Mouse (Mus musculus) CH12.LX (cell line): ENCODE data around the gene Olfr616. TPM values are rescaled to one million over a fixed set of nuclear protein-coding genes. Genes with fewer than 3 reads are reported as not detected.

ENCODE experiments used
- DNase-seq: peaks from one replicate; pipeline ENCODE4 v3.0.0-alpha.2; 2013; ENCODE audit errors: extremely low read depth
- H3K27ac ChIP-seq: 2 replicates; pipeline ENCODE4 v1.5.1; 2012; ENCODE audit warnings: low read depth, mild to moderate bottlenecking, control low read depth, moderate library complexity; ENCODE audit not compliant: insufficient read depth
- H3K27me3 ChIP-seq: replicated peaks from 2 replicates; pipeline ENCODE3; 2012; ENCODE audit warnings: inconsistent platforms
- H3K36me3 ChIP-seq, 2 experiments: replicated peaks in 1 of 2; 2 replicates each; pipeline versions ENCODE3 to v1.6.1; 2012; ENCODE audit warnings: inconsistent platforms in 1 of 2, low read length in 1 of 2, mild to moderate bottlenecking in 1 of 2, mixed read lengths in 1 of 2, moderate library complexity in 1 of 2; ENCODE audit not compliant: control insufficient read depth in 1 of 2, insufficient read depth in 1 of 2
- H3K4me1 ChIP-seq, 2 experiments: 2 replicates each; pipeline ENCODE4 v1.6.1; 2012; ENCODE audit warnings: inconsistent platforms in 1 of 2, moderate library complexity in 1 of 2; ENCODE audit not compliant: insufficient read depth in 2 of 2, control insufficient read depth in 1 of 2
- H3K4me2 ChIP-seq: 2 replicates; pipeline ENCODE4 v1.6.1; 2012; ENCODE audit warnings: low read depth, mild to moderate bottlenecking, control low read depth; ENCODE audit not compliant: poor library complexity, insufficient read depth, severe bottlenecking
- H3K4me3 ChIP-seq, 3 experiments: fragments of 150-350 bp in 1 of 3; sonication (generic) in 1 of 3; replicated peaks in 1 of 3; 2 replicates each; pipeline versions ENCODE3 to v1.5.1; 2011 to 2012; ENCODE audit warnings: low read depth in 2 of 3, low read length in 2 of 3, mild to moderate bottlenecking in 2 of 3, moderate library complexity in 2 of 3, control low read depth in 1 of 3, improper control_type of control experiment in 1 of 3, inconsistent platforms in 1 of 3, mixed read lengths in 1 of 3; ENCODE audit not compliant: poor library complexity in 1 of 3
- H3K79me2 ChIP-seq: replicated peaks from 2 replicates; pipeline ENCODE4 v1.6.1; 2012; ENCODE audit warnings: mild to moderate bottlenecking, moderate library complexity; ENCODE audit not compliant: control insufficient read depth, poor library complexity, insufficient read depth, severe bottlenecking; ENCODE audit errors: extremely low read depth
- H3K9ac ChIP-seq: 2 replicates; pipeline ENCODE4 v1.6.1; 2012; ENCODE audit warnings: low read depth, mild to moderate bottlenecking, control low read depth, moderate library complexity; ENCODE audit not compliant: insufficient read depth
- H3K9me3 ChIP-seq: replicated peaks from 2 replicates; pipeline ENCODE3; 2012; ENCODE audit warnings: low read length, inconsistent platforms, mixed read lengths
- BHLHE40 ChIP-seq: IDR thresholded peaks from 2 replicates; pipeline ENCODE4 v1.6.1; 2011; ENCODE audit warnings: mild to moderate bottlenecking, low read depth, low read length, improper control_type of control experiment
- CHD1 ChIP-seq: IDR thresholded peaks from 2 replicates; pipeline ENCODE4 v1.6.1; 2012; ENCODE audit warnings: low read depth, low read length, improper control_type of control experiment, inconsistent platforms
- CHD2 ChIP-seq: IDR thresholded peaks from 2 replicates; pipeline ENCODE4 v1.6.1; 2011; ENCODE audit warnings: low read length, improper control_type of control experiment
- E2F4 ChIP-seq: IDR thresholded peaks from 2 replicates; pipeline ENCODE4 v1.6.1; 2011; ENCODE audit warnings: low read depth, low read length, improper control_type of control experiment; ENCODE audit not compliant: insufficient replicate concordance
- GABPA ChIP-seq: IDR thresholded peaks from 2 replicates; pipeline ENCODE4 v1.6.1; 2012; ENCODE audit warnings: low read depth, low read length, improper control_type of control experiment, inconsistent platforms; ENCODE audit not compliant: insufficient replicate concordance
- JUND ChIP-seq: conservative IDR thresholded peaks from 2 replicates; pipeline ENCODE4 v1.6.1; 2011; ENCODE audit warnings: low read depth, low read length, improper control_type of control experiment
- KAT2A ChIP-seq: IDR thresholded peaks from 2 replicates; pipeline ENCODE4 v1.6.1; 2012; ENCODE audit warnings: low read length, improper control_type of control experiment, inconsistent platforms; ENCODE audit not compliant: insufficient replicate concordance
- MAX ChIP-seq: IDR thresholded peaks from 2 replicates; pipeline ENCODE4 v1.6.1; 2011; ENCODE audit warnings: low read length, improper control_type of control experiment
- MEF2A ChIP-seq: IDR thresholded peaks from 2 replicates; pipeline ENCODE4 v1.6.1; 2014; ENCODE audit warnings: low read depth, mild to moderate bottlenecking, inconsistent platforms, low read length, improper control_type of control experiment, borderline replicate concordance
- MXI1 ChIP-seq: IDR thresholded peaks from 2 replicates; pipeline ENCODE4 v1.6.1; 2011; ENCODE audit warnings: mild to moderate bottlenecking, low read depth, low read length, improper control_type of control experiment
- NRF1 ChIP-seq: IDR thresholded peaks from 2 replicates; pipeline ENCODE4 v1.6.1; 2014; ENCODE audit warnings: low read depth, mild to moderate bottlenecking, inconsistent platforms, low read length, improper control_type of control experiment, moderate library complexity
- POLR2AphosphoS2 ChIP-seq: IDR thresholded peaks from 2 replicates; pipeline ENCODE4 v1.6.1; 2011; ENCODE audit warnings: low read depth, low read length, improper control_type of control experiment
- RAD21 ChIP-seq: IDR thresholded peaks from 2 replicates; pipeline ENCODE4 v1.6.1; 2011; ENCODE audit warnings: low read depth, mild to moderate bottlenecking, low read length, improper control_type of control experiment, moderate library complexity
- SIN3A ChIP-seq: IDR thresholded peaks from 2 replicates; pipeline ENCODE4 v1.6.1; 2012; ENCODE audit warnings: low read length, improper control_type of control experiment, inconsistent platforms
- TBP ChIP-seq: conservative IDR thresholded peaks from 2 replicates; pipeline ENCODE4 v1.6.1; 2011; ENCODE audit warnings: low read depth, low read length, improper control_type of control experiment
- USF2 ChIP-seq: conservative IDR thresholded peaks from 2 replicates; pipeline ENCODE4 v1.6.1; 2011; ENCODE audit warnings: low read depth, low read length, improper control_type of control experiment
- ZC3H11A ChIP-seq: IDR thresholded peaks from 2 replicates; pipeline ENCODE4 v1.6.1; 2012; ENCODE audit warnings: low read depth, mild to moderate bottlenecking, inconsistent platforms, low read length, improper control_type of control experiment
- ZKSCAN1 ChIP-seq: IDR thresholded peaks from 2 replicates; pipeline ENCODE4 v1.6.1; 2012; ENCODE audit warnings: low read depth, inconsistent platforms, low read length, improper control_type of control experiment, borderline replicate concordance
- dilution Hi-C: fragments of 300-500 bp; cut with MboI; formaldehyde crosslinking; loops from 2 replicates; pipeline ENCODE4 v1.14.3; 2020; ENCODE audit warnings: low sequenced_read_pairs; ENCODE audit not compliant: extremely low pct_unique_long_range_greater_than_20kb, extremely low pct_ligation_motif_present
- in situ Hi-C: fragments of 300-500 bp; cut with MboI; formaldehyde crosslinking; loops from 3 replicates; pipeline ENCODE4 v1.14.3; 2019; ENCODE audit warnings: low sequenced_read_pairs, low pct_ligation_motif_present, low pct_unique_long_range_greater_than_20kb, mixed read lengths
- polyA plus RNA-seq: library from polyadenylated mRNA; unstranded; fragments of >175 nt; gene quantifications from 2 replicates; pipeline ENCODE4 v1.2.1, GENCODE M21; 2012; ENCODE audit warnings: low read depth; ENCODE audit not compliant: insufficient read length
- total RNA-seq, 2 experiments: library from RNA; depleted of rRNA; stranded (reverse); fragments of 300-350 nt in 1 of 2; fragments of >200 nt in 1 of 2; gene quantifications; 2 replicates each; pipeline ENCODE4 v1.2.3; 2012 to 2014

Gene Olfr616
- total and polyA plus RNA-seq, 3 experiments: not detected

- H3K4me2 ChIP-seq: no peak within 1 kb of the TSS
- H3K9me3 ChIP-seq: no peaks in the 10 kb centered on the region
- no peak within 1 kb of the TSS for H3K27ac ChIP-seq
- no peaks in the 10 kb centered on the region for H3K36me3 ChIP-seq
- H3K79me2 ChIP-seq: no peaks in the 10 kb centered on the region
- in situ Hi-C loops: no loop called here
- no peaks in the 10 kb centered on the region for H3K4me1 ChIP-seq
- no peak within 1 kb of the TSS for H3K9ac ChIP-seq
- no peaks in the 10 kb centered on the region for H3K27me3 ChIP-seq
- TF ChIP-seq MEF2A: no peak
- no peak for TF ChIP-seq JUND
- TF ChIP-seq E2F4: no peak
- TF ChIP-seq ZKSCAN1: no peak
- TF ChIP-seq POLR2AphosphoS2: no peak
- no peak for TF ChIP-seq MXI1
- no peak for TF ChIP-seq CHD1
- no peak for TF ChIP-seq BHLHE40
- TF ChIP-seq SIN3A: no peak
- no peak for TF ChIP-seq USF2
- no peak for TF ChIP-seq GABPA
- no peak for TF ChIP-seq KAT2A
- TF ChIP-seq RAD21: no peak
- TF ChIP-seq, all 38 proteins: peak for 0
- dilution Hi-C loops: no loop called here
- no peak for DNase-seq
- H3K4me3 ChIP-seq: no peak within 1 kb of the TSS
Measured at GRCm38 (mm10) chr7:103589803-103590202, 20.9 kb upstream of the Olfr616 start, which contains the start of gene Olfr618. Gene Olfr618, plus strand, starts transcription at chr7:103590103.

- in situ Hi-C loops (no loop called here), dilution Hi-C loops (no loop called here)
- Histone ChIP-seq H3K4me2 (no peak within 1 kb of the TSS), H3K9me3 (no peaks in the 10 kb centered on the region), H3K79me2 (no peaks in the 10 kb centered on the region), H3K4me1 (no peaks in the 10 kb centered on the region), H3K9ac (no peak within 1 kb of the TSS), H3K27me3 (no peaks in the 10 kb centered on the region), H3K4me3 (no peak within 1 kb of the TSS), H3K36me3 (no peaks in the 10 kb centered on the region), H3K27ac (no peak within 1 kb of the TSS)
- DNase-seq: no peak
- TF ChIP-seq JUND (no peak), CHD2 (no peak), TBP (no peak), MAX (no peak), POLR2AphosphoS2 (no peak), E2F4 (no peak), NRF1 (no peak), KAT2A (no peak), ZC3H11A (no peak), MXI1 (no peak)
Measured at GRCm38 (mm10) chr7:103572761-103573160, 3.8 kb upstream of the Olfr616 start, which contains the start of gene Olfr617. Gene Olfr617, plus strand, starts transcription at chr7:103573061.
